Mouse (Mus musculus): ENCODE measurements around the gene Olfr1033. TPM values are rescaled to one million over a fixed set of nuclear protein-coding genes. Genes with fewer than 3 reads are reported as not detected.
"Not testable (repeated sequence)": the region's sequence is repeated elsewhere in the genome, so short reads cannot be mapped to it uniquely, and the experiment has no call there.

Olfr1033 gene
- total RNA-seq (2021): 1 to 10 TPM; 2.8 to 3.9 TPM
- long read RNA-seq, experiment 1, partial matches to known transcripts: 14 of 20 reads
- long read RNA-seq, experiment 1, other reads (novel, unspliced or antisense): 6 of 20 reads
- long read RNA-seq, experiment 2, partial matches to known transcripts: 0 of 9 reads
- long read RNA-seq, experiment 2, other reads (novel, unspliced or antisense): 9 of 9 reads

- DNase-seq: peak; percentile 21
Measured at GRCm38 (mm10) chr2:86020406-86020805, at the start of gene Olfr1033. Gene Olfr1033 (plus strand): TSS chr2:86020633.

- DNase-seq: no peak
Measured at GRCm38 (mm10) chr2:85973595-85973994, 46.8 kb upstream of the Olfr1033 start, which contains the start of gene Olfr1029. Gene Olfr1029 (plus strand): TSS chr2:85973895.

GRCm38 (mm10) chr2:85978976-85979375 lies 41.5 kb upstream of the Olfr1033 start, which contains the start of gene Olfr1030:
Gene Olfr1030 (plus strand): TSS chr2:85979276.
- no peak for DNase-seq

DNA sequence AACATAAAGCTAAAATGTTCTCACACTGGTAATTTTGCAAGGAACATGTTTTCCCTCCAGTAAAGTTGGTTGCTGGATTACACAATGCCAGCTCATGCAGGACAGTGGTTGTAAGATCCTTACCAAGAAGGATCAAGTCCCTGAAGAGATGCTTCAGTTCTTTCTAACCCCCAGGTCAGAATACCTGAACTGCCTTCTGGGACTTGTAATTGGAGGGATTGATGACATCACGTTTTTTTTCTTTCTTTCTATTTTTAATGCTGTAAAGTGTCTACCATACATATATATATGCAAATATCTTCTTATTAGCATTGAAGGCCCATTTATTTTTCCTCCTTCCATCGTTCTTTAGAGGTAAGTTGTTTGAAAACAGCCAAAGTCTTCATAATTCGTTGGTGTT lies 30.4 kb upstream of the Olfr1033 start, which contains the start of gene Olfr1031:
Gene Olfr1031, plus strand, starts transcription at position 301 of the 400 bp plus-strand sequence.
- DNase-seq: no peak

- DNase-seq: no peak
Measured at GRCm38 (mm10) chr2:86005240-86005639, 15.2 kb upstream of the Olfr1033 start, which contains the start of gene Olfr1032. Gene Olfr1032 (plus strand): TSS chr2:86005540.

- not testable (repeated sequence) for DNase-seq
Measured at GRCm38 (mm10) chr2:86021518-86021917, 1.1 kb downstream of the Olfr1033 start.

GRCm38 (mm10) chr2:86045561-86045960 lies 25.1 kb downstream of the Olfr1033 start, which contains the start of gene Olfr1034:
Gene Olfr1034 (plus strand): TSS chr2:86045861.
- no peak for DNase-seq

DNA sequence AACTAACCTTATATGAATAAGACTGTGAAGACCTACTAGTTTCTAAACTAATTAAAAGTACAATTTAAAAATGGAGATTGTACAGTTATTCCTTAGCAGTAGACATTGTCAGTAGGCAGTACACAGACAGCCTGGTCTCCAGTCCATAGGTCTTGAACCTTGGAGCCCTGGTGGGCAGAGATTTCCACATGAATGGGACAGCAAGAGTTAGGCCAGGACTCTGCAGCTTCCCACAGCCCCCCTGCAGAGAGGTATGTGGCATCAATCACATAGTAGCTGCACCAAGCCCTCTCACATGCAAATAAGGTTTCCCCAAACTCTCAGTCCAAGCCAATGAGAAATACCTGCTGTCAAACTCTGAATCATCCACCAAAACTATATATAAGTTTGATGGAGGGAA lies 30.3 kb downstream of the Olfr1033 start:
- DNase-seq: not testable (repeated sequence)

- not testable (repeated sequence) for DNase-seq
Measured at GRCm38 (mm10) chr2:86063766-86064165, 43.3 kb downstream of the Olfr1033 start.

DNA sequence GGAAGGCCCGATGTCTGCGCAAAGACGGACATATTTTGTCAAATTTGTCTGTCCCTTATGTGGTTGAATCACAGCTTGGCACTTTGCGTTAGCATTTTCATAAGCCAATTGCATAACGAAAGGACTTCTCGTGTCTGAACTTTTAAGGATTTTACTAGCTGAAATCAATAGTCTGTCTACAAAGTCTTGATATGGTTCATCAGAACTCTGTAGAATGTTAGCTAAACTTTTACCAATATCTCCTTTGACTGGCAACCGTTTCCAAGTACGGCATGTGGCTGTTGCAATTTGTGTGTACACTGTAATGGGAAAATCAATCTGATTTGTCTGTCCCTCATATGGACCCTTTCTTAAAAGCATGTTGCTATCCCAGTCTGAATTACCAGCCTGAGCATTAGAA lies 49.8 kb downstream of the Olfr1033 start:
- DNase-seq: no peak

DNA sequence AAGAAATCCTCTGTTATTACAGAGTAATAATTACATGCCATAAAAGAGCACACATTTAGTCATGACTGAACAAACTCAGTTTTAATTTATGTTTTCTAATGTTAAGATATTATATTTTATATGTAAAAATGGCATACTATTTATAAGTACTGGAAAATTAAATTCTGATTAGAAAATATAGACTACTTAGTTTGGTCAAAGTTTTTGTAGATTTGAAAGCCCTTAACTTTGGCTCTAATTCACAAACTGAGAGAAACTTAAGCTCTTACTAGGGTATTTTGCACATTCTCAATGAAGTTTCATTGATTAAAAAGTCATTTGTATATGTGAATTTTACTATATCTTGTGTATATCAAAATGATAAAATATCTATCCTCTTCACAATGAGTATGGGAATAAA lies 53.3 kb downstream of the Olfr1033 start, which contains the start of gene Olfr1036:
Gene Olfr1036, plus strand, starts transcription at position 301 of the 400 bp plus-strand sequence.
- DNase-seq: not testable (repeated sequence)

GRCm38 (mm10) chr2:86080478-86080877 lies 60.0 kb downstream of the Olfr1033 start:
- not testable (repeated sequence) for DNase-seq

DNA sequence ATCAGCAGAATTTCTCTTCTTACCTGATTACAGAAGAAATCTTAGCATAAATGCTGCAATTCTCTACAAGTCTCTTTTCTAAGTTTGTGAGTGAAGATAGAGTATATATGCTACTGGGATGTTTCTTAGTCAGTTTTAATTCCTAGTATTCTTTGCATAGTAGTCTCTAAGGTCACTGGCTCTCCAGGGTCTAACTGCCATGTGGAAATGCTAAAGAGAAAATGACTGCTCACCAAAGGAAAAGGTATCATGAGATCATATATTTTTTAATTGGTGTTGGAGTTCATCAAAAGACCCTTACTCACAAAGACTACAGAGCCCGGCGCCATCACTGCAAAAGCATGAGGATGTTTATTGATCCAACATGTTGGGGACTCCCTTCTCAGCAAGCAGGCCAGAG lies 66.9 kb downstream of the Olfr1033 start, which contains the start of gene Olfr1037:
Gene Olfr1037, minus strand, starts transcription at position 101 of the 400 bp plus-strand sequence.
- no peak for DNase-seq

Other genes starting within 250 kb of the Olfr1033 start
- gene Olfr1014, start 247.9 kb upstream of the Olfr1033 start, total RNA-seq (2021): not detected
- not detected for gene Olfr1015, start 238.6 kb upstream of the Olfr1033 start, total RNA-seq (2021)
- not detected for gene Olfr1016, start 218.1 kb upstream of the Olfr1033 start, total RNA-seq (2021)
- gene Olfr1018, start 202.2 kb upstream of the Olfr1033 start, total RNA-seq (2021): not detected
- not detected for gene Olfr1019, start 175.2 kb upstream of the Olfr1033 start, total RNA-seq (2021)
- gene Olfr1020, start 173.6 kb upstream of the Olfr1033 start, total RNA-seq (2021): not detected
- not detected for gene Olfr1022, start 152.0 kb upstream of the Olfr1033 start, total RNA-seq (2021)
- not detected for gene Olfr1023, start 135.0 kb upstream of the Olfr1033 start, total RNA-seq (2021)
- not detected for gene Olfr1024, start 115.6 kb upstream of the Olfr1033 start, total RNA-seq (2021)
- gene Olfr1025-ps1, start 105.4 kb upstream of the Olfr1033 start, total RNA-seq (2021): not detected
- gene Olfr1026, start 99.1 kb upstream of the Olfr1033 start, total RNA-seq (2021): not detected
- gene Olfr1028, start 70.2 kb upstream of the Olfr1033 start, total RNA-seq (2021): not detected
- gene Olfr1029, start 46.7 kb upstream of the Olfr1033 start, total RNA-seq (2021): not detected
- gene Olfr1030, start 41.4 kb upstream of the Olfr1033 start, total RNA-seq (2021): not detected
- gene Olfr1031, start 30.3 kb upstream of the Olfr1033 start, total RNA-seq (2021): not detected
- not detected for gene Olfr1032, start 15.1 kb upstream of the Olfr1033 start, total RNA-seq (2021)
- gene Olfr1034, start 25.2 kb downstream of the Olfr1033 start, total RNA-seq (2021): under 1 TPM; 0.12 to 0.15 TPM
- not detected for gene Olfr1036, start 53.4 kb downstream of the Olfr1033 start, total RNA-seq (2021)
- not detected for gene Olfr1037, start 66.8 kb downstream of the Olfr1033 start, total RNA-seq (2021)
- gene Olfr1039, start 115.3 kb downstream of the Olfr1033 start, total RNA-seq (2021): not detected
- not detected for gene Olfr1040, start 126.1 kb downstream of the Olfr1033 start, total RNA-seq (2021)
- gene Olfr1042, start 141.2 kb downstream of the Olfr1033 start, total RNA-seq (2021): not detected
- gene Olfr1043, start 146.9 kb downstream of the Olfr1033 start, total RNA-seq (2021): not detected
- not detected for gene Olfr1044, start 157.2 kb downstream of the Olfr1033 start, total RNA-seq (2021)
- gene Olfr52, start 165.1 kb downstream of the Olfr1033 start, total RNA-seq (2021): not detected
- gene Olfr1045, start 182.4 kb downstream of the Olfr1033 start, total RNA-seq (2021): not detected
- gene Olfr1046, start 198.7 kb downstream of the Olfr1033 start, total RNA-seq (2021): not detected
- gene Olfr1047, start 210.8 kb downstream of the Olfr1033 start, total RNA-seq (2021): not detected
- gene Olfr1048, start 219.7 kb downstream of the Olfr1033 start, total RNA-seq (2021): not detected
- gene Olfr1049, start 237.7 kb downstream of the Olfr1033 start, total RNA-seq (2021): not detected

Measured in adrenal gland, postnatal 10 days (tissue).